Mouse (Mus musculus) spleen, postnatal 4 days (tissue): Measurements from ENCODE around the gene Nid1.

ENCODE experiments used
- DNase-seq, 2 experiments: peaks; one replicate each; pipeline ENCODE4 v3.0.0; 2022; ENCODE audit warnings: low spot score in 2 of 2

The Nid1 gene

GRCm38 (mm10) chr13:13489861-13490260, 52.5 kb downstream of the Nid1 start:
- DNase-seq, result no peak

- DNase-seq, result no peak
These were observed 54.8 kb downstream of the Nid1 start for GRCm38 (mm10) chr13:13492151-13492550.

GRCm38 (mm10) chr13:13493517-13493916, 56.2 kb downstream of the Nid1 start:
- no peak for DNase-seq

- no peak for DNase-seq
These were observed 60.7 kb downstream of the Nid1 start for GRCm38 (mm10) chr13:13498022-13498421.

- no peak for DNase-seq
These were observed 65.1 kb downstream of the Nid1 start for GRCm38 (mm10) chr13:13502406-13502805.

- no peak for DNase-seq
These were observed 66.5 kb downstream of the Nid1 start for GRCm38 (mm10) chr13:13503695-13504386.

GRCm38 (mm10) chr13:13505063-13505462, 67.7 kb downstream of the Nid1 start:
- no peak for DNase-seq

GRCm38 (mm10) chr13:13506556-13506955, 69.2 kb downstream of the Nid1 start:
- no peak for DNase-seq

- DNase-seq, result no peak
These were observed 77.5 kb downstream of the Nid1 start for GRCm38 (mm10) chr13:13514861-13515260.

- DNase-seq, result peak; percentile 79 to 91
These were observed 79.2 kb downstream of the Nid1 start for GRCm38 (mm10) chr13:13516376-13517225.

GRCm38 (mm10) chr13:13518114-13518513, 80.8 kb downstream of the Nid1 start:
- DNase-seq, result no peak

- no peak for DNase-seq
These were observed 83.1 kb downstream of the Nid1 start for GRCm38 (mm10) chr13:13520436-13520835.

GRCm38 (mm10) chr13:13523625-13524584, 86.6 kb downstream of the Nid1 start:
- peak in 1 of 2 experiments; percentile 27 for DNase-seq

- no peak for DNase-seq
These were observed 87.9 kb downstream of the Nid1 start for GRCm38 (mm10) chr13:13525205-13525604.

- no peak for DNase-seq
These were observed 88.5 kb downstream of the Nid1 start for GRCm38 (mm10) chr13:13525877-13526276.

GRCm38 (mm10) chr13:13529115-13529542, 91.8 kb downstream of the Nid1 start:
- peak; percentile 41 to 67 for DNase-seq

- no peak for DNase-seq
These were observed 93.6 kb downstream of the Nid1 start for GRCm38 (mm10) chr13:13530913-13531312.

- DNase-seq, result no peak
These were observed 94.6 kb downstream of the Nid1 start for GRCm38 (mm10) chr13:13531923-13532322.

GRCm38 (mm10) chr13:13536555-13536954, 99.2 kb downstream of the Nid1 start:
- DNase-seq, result no peak

GRCm38 (mm10) chr13:13537272-13538015, 100.1 kb downstream of the Nid1 start:
- DNase-seq, result no peak
